Mouse (Mus musculus) neural tube, embryonic 14.5 days (tissue): ENCODE measurements around the gene Slc22a26. TPM values are rescaled to one million over a fixed set of nuclear protein-coding genes. Genes with fewer than 3 reads are reported as not detected.
"Not testable (repeated sequence)": the region's sequence is repeated elsewhere in the genome, so short reads cannot be mapped to it uniquely, and the experiment has no call there.

Experiments used
- ATAC-seq: fragments of 200-750 bp; cut with Nextera tagmentation; 2 replicates; pipeline ENCODE4 v1.8.0; 2017; ENCODE audit warnings: low read depth, mild to moderate bottlenecking, moderate TSS enrichment, moderate library complexity
- H3K27ac ChIP-seq: fragments of 300-500 bp; sonication (generic); 2 replicates; pipeline ENCODE4 v1.5.1; 2014; ENCODE audit warnings: low read depth, mild to moderate bottlenecking, control low read depth, low read length, moderate library complexity, mixed read lengths
- H3K27me3 ChIP-seq: fragments of 300-500 bp; sonication (generic); 2 replicates; pipeline ENCODE4 v1.6.1; 2014; ENCODE audit warnings: low read length; ENCODE audit not compliant: control insufficient read depth, insufficient read depth
- H3K36me3 ChIP-seq: fragments of 300-500 bp; sonication (generic); 2 replicates; pipeline ENCODE4 v1.6.1; 2014; ENCODE audit warnings: low read length, mixed read lengths; ENCODE audit not compliant: control insufficient read depth, insufficient read depth
- H3K4me1 ChIP-seq: fragments of 300-500 bp; sonication (generic); 2 replicates; pipeline ENCODE4 v1.6.1; 2014; ENCODE audit warnings: low read length; ENCODE audit not compliant: control insufficient read depth, insufficient read depth
- H3K4me2 ChIP-seq: fragments of 300-500 bp; sonication (generic); 2 replicates; pipeline ENCODE4 v1.6.1; 2014; ENCODE audit warnings: mild to moderate bottlenecking, low read depth, low read length, control low read depth
- H3K4me3 ChIP-seq: fragments of 300-500 bp; sonication (generic); 2 replicates; pipeline ENCODE4 v1.5.1; 2014; ENCODE audit warnings: low read depth, low read length, control low read depth, mixed read lengths
- H3K9ac ChIP-seq: fragments of 300-500 bp; sonication (generic); replicated peaks from 2 replicates; pipeline ENCODE4 v1.6.1; 2014; ENCODE audit warnings: low read depth, mild to moderate bottlenecking, control low read depth, low read length, mixed read lengths
- H3K9me3 ChIP-seq: fragments of 300-500 bp; sonication (generic); 2 replicates; pipeline ENCODE4 v1.6.1; 2016; ENCODE audit warnings: low read length; ENCODE audit not compliant: control insufficient read depth
- WGBS: fragments of 180-500 bp; shearing (Covaris S2); extraction: QIAGEN DNeasy Blood & Tissue Kit; methylation state at CpG from one replicate; pipeline ENCODE4 v1.1.7; 2014; 5-methylcytosine and 5-hydroxymethylcytosine counted together
- polyA plus RNA-seq: library from polyadenylated mRNA; unstranded; fragments of >200 nt; fragmentation: Nextera tagmentation; extraction: Ambion mirVana; gene quantifications from 2 replicates; pipeline ENCODE4 v1.2.1, GENCODE M21; 2014

The Slc22a26 gene
- polyA plus RNA-seq: not detected in 2 replicates

DNA sequence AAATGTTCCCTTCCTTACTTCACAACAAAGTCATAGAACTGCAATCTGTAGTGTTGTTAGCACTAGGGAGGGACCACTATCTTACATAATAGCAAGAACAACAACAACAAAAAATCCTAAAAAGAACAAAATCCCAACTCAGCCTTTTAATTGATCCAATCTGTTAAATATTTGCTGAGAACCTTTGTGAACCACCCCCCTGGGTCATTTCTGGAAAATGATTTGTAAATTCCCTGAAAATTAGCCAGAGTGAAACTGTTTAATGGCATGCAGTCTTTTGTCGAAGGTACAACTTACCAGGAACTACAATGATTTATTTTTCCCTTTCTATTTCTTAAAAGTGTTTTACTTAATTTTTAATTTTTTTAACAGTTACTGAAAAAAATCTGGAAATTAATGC lies at the start of gene Slc22a26:
Slc22a26 (minus strand) TSS at position 97 of the 400 bp plus-strand sequence.
- H3K9me3 ChIP-seq: no peaks in the 10 kb centered on the region
- no peak for ATAC-seq
- H3K4me2 ChIP-seq: no peak within 1 kb of the TSS
- H3K4me1 ChIP-seq: no peaks in the 10 kb centered on the region
- no peak within 1 kb of the TSS for H3K4me3 ChIP-seq
- 84% methylated on average over 1 of the region's 1 CpGs for WGBS
- H3K27ac ChIP-seq: no peak within 1 kb of the TSS
- H3K36me3 ChIP-seq: no peaks in the 10 kb centered on the region
- no peaks in the 10 kb centered on the region for H3K27me3 ChIP-seq
- no peak within 1 kb of the TSS for H3K9ac ChIP-seq

DNA sequence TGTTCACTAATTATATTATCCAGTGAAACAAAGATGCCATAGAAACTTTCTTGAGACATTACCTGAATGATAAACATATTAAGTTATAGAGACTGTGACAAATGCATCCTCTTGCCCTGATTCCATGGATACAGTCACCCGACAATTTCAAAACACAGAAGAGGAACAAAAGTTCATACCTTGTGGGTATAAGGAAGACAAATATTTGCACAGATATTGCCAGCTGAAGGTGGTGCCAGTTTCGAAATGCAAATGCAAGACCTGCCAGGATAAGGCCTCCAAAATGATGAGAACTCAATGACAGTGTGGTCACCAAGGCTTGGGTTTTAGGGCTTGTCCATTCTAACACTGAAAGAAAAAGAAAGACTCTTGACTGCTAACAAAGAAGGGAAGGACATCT lies 27.4 kb upstream of the Slc22a26 start:
- WGBS: 74% methylated on average over 2 of the region's 2 CpGs
- no peak overlapping the region for H3K4me2 ChIP-seq
- ATAC-seq: no peak

DNA sequence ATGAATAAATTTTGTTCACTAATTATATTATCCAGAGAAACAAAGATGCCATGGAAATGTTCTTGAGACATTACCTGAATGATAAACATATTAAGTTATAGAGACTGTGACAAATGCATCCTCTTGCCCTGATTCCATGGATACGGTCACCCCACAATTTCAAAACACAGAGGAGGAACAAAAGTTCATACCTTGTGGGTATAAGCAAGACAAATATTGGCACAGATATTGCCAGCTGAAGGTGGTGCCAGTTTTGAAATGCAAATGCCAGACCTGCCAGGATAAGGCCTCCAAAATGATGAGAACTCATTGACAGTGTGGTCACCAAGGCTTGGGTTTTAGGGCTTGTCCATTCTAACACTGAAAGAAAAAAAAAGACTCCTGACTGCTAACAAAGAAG lies 11.9 kb downstream of the Slc22a26 start:
- no peak for ATAC-seq
- 87% methylated on average over 1 of the region's 1 CpGs for WGBS
- Histone ChIP-seq H3K27ac (no peak overlapping the region), H3K36me3 (no peaks in the 10 kb centered on the region), H3K4me2 (no peak overlapping the region), H3K9ac (no peak overlapping the region), H3K4me3 (no peak overlapping the region), H3K9me3 (no peaks in the 10 kb centered on the region), H3K27me3 (no peaks in the 10 kb centered on the region), H3K4me1 (no peaks in the 10 kb centered on the region)

More for the DNA sequence above, 27.4 kb upstream of the Slc22a26 start:
- Histone ChIP-seq H3K9me3 (no peaks in the 10 kb centered on the region), H3K27ac (no peak overlapping the region), H3K4me1 (no peaks in the 10 kb centered on the region), H3K4me3 (no peak overlapping the region), H3K27me3 (no peaks in the 10 kb centered on the region), H3K9ac (no peak overlapping the region), H3K36me3 (no peaks in the 10 kb centered on the region)

DNA sequence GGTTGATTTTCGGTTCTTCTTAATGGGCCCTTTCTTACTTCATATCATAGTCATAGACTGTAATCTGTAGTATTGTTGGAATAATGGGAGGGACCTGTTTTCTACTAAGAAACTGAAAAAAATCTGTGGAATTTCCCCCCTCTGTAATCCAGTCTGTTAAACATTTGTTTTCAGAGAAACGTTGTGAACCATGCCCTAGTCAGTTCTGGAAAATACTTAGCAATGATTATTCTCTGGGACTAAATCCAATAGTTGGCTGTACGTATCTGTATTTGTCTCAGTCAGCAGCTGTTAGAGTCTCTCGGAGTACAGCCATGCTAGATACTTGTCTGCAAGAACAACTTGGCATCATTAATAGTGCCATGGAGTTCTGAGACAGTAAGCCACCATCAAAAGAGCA lies 27.2 kb downstream of the Slc22a26 start:
- no peak overlapping the region for H3K9ac ChIP-seq
- H3K4me2 ChIP-seq: no peak overlapping the region
- H3K27ac ChIP-seq: no peak overlapping the region
- 84% methylated on average over 4 of the region's 4 CpGs for WGBS
- no peaks in the 10 kb centered on the region for H3K4me1 ChIP-seq
- ATAC-seq: no peak
- H3K4me3 ChIP-seq: no peak overlapping the region
- H3K36me3 ChIP-seq: no peaks in the 10 kb centered on the region
- H3K9me3 ChIP-seq: no peaks in the 10 kb centered on the region
- H3K27me3 ChIP-seq: no peaks in the 10 kb centered on the region

DNA sequence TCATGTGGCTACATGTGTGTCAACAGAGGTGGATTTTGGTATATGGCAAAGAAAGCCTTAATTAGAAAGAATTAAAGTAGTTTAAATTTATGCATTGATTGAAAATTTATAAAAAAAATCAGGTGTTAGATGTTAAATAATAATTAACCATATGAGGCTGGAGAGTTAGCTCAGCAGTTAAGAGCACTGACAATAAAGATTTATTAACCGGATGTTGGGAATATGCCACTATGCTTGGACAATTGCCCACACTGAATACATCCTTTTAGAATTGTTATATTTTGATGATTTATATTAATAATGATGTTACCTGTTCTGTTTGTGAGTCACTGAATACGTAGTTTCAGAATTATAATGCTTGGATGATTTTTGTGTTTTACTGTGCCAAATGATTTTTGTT lies 36.3 kb downstream of the Slc22a26 start:
- WGBS: 84% methylated on average over 2 of the region's 2 CpGs
- no peak overlapping the region for H3K27ac ChIP-seq
- no peak overlapping the region for H3K4me2 ChIP-seq
- H3K4me3 ChIP-seq: no peak overlapping the region
- no peaks in the 10 kb centered on the region for H3K36me3 ChIP-seq
- no peak overlapping the region for H3K9ac ChIP-seq
- no peaks in the 10 kb centered on the region for H3K4me1 ChIP-seq
- no peaks in the 10 kb centered on the region for H3K9me3 ChIP-seq
- no peak for ATAC-seq
- H3K27me3 ChIP-seq: no peaks in the 10 kb centered on the region

DNA sequence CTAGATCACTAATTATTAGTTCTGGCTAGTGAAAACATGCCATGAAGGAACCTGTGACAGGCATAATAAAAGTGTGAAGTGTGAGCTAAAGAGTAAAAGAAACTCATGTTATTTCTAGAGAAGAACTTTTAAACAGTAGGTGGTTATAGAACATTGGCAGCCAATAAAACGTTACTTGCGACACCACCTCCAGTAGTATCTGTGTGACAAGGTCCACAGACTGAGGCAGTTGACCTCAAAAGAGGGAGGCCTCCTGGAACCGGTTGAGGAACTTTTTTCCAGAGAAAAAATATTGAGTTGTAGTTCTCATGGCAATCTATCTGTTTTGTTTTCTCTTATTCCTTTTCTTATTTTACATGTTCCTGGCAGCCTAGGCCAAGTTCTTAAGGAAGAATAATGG lies 36.9 kb downstream of the Slc22a26 start:
- Histone ChIP-seq H3K27me3 (no peaks in the 10 kb centered on the region), H3K4me2 (no peak overlapping the region), H3K36me3 (no peaks in the 10 kb centered on the region), H3K27ac (no peak overlapping the region), H3K9me3 (no peaks in the 10 kb centered on the region), H3K4me3 (no peak overlapping the region), H3K9ac (no peak overlapping the region), H3K4me1 (no peaks in the 10 kb centered on the region)
- WGBS: 90% methylated on average over 3 of the region's 3 CpGs
- no peak for ATAC-seq

DNA sequence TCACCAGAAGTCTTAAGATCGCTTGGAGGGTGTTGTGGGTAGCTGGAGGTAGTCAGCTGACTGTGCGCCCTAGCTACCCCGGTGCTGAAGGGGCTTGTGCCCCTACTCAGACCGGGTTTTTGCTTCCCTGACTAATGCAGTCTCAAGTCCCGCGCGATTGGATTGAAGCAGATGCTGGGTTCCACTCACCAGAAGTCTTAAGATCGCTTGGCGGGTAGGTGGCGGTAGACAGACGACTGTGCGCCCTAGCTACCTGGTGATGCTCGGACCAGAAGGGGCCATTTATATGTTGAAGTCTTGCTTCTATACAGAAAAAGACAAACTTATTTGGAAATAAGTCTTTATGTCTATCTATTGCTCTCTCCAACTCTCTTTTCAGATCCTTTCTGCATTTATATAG lies 49.1 kb downstream of the Slc22a26 start:
- not testable (repeated sequence) for H3K4me2 ChIP-seq, H3K4me1 ChIP-seq, ATAC-seq, H3K27ac ChIP-seq, H3K27me3 ChIP-seq, H3K36me3 ChIP-seq, H3K9ac ChIP-seq, H3K9me3 ChIP-seq, H3K4me3 ChIP-seq
- 73% methylated on average over 13 of the region's 13 CpGs for WGBS

Other genes starting within 250 kb of the Slc22a26 start
- 2.4 and 4.1 TPM in 2 replicates for gene Pla2g16, start 245.2 kb downstream of the Slc22a26 start, polyA plus RNA-seq
- gene Lgals12, start 195.5 kb downstream of the Slc22a26 start, polyA plus RNA-seq: 0.16 and 0.17 TPM in 2 replicates
- not detected in 2 replicates for gene Hrasls5, start 190.1 kb downstream of the Slc22a26 start, polyA plus RNA-seq
- gene Slc22a19, start 91.4 kb downstream of the Slc22a26 start, polyA plus RNA-seq: not detected in 2 replicates
- not detected in 2 replicates for gene Slc22a27, start 163.4 kb upstream of the Slc22a26 start, polyA plus RNA-seq